Mouse (Mus musculus): ENCODE measurements at regions not wholly inside any gene's neighbourhood (a gene's known extent, or its start where the extent isn't known, plus 50 kb on each side); places are given as distances from the start of the nearest gene placed in this dataset.

GRCm38 (mm10) chr1:90271326-90271725, 67.5 kb downstream of the Ackr3 start:
- no peak for TF ChIP-seq CTCF (IDR thresholded peaks at IDR 0.05; ENCODE audit: borderline replicate concordance, control insufficient read depth, extremely low read depth, insufficient read depth, low read length, poor library complexity)
- no peak for TF ChIP-seq POLR2A (IDR thresholded peaks at IDR 0.05; ENCODE audit: control insufficient read depth, extremely low read depth, insufficient read depth, low read length, poor library complexity)
